In genomic region chr10:19738442-19738841, GRCm38 (mm10) we compare ENCODE assay signal across 6 mouse cellular contexts. TPM values are rescaled to one million over a fixed set of nuclear protein-coding genes. Genes with fewer than 3 reads are reported as not detected.
"Had no signal": no experiment of that assay in that cellular context is flagged by ENCODE, and none has a peak within 500 bp of the region (broad histone marks: within the 10 kb centered on the region; RNA-seq: fewer than 3 reads in every experiment).

No protein-coding gene starts in this region.

RNA-seq across cellular contexts. Expression of gene Il20ra, which starts 26.1 kb away (rescaled TPM):
- total RNA-seq: megakaryocyte-erythroid progenitor cell, adult 5-6 weeks had no signal
- polyA plus RNA-seq: midbrain, embryonic 12.5 days; myocyte; neural tube, embryonic 11.5 days; neural tube, embryonic 13.5 days; small intestine, adult 2 months had no signal
